Mouse (Mus musculus): Measurements from ENCODE around the gene Ttc21a.

The Ttc21a gene

DNA sequence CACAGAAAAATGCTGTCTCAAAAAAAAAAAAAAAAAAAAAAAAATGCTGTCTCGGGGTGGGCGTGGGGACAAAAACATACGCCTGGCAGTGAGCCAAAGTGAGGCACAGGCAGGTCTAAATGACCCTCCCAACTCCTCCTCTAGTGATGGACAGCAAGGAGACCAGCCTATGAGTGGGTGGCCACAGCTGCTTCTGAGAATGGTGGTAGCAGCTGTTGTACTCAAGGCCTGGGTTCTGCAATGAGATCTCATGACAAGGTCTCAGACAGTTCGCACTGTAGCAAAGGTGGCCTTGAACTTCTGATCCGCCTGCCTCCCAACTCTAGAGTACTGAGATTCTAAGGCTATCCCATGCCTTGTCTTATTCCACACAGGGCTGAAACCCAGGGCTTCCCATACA, 4.0 kb downstream of the Ttc21a start:
- no peak for DNase-seq (ENCODE audit: low read depth, low spot score)

DNA sequence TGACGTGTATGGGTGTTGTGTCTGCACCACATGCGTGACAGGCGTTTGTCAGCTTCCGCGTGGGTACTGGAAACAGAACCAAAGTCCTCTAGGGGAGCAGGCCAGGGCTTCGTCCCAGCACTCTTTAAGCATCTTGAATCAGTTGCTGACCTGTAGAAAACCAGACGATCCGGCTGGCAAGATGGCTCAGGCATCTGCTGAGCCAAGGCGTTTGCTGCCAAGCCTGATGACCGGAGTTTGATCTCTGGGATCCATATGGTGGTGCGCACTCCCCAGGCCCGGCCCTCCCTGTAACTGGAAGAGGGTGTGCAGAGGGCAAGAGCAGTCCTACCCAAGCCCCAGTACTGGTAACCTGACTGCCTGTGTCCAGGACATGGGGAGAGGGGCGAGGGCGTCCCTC, 4.5 kb downstream of the Ttc21a start:
- no peak for DNase-seq (ENCODE audit: low read depth, low spot score)

DNA sequence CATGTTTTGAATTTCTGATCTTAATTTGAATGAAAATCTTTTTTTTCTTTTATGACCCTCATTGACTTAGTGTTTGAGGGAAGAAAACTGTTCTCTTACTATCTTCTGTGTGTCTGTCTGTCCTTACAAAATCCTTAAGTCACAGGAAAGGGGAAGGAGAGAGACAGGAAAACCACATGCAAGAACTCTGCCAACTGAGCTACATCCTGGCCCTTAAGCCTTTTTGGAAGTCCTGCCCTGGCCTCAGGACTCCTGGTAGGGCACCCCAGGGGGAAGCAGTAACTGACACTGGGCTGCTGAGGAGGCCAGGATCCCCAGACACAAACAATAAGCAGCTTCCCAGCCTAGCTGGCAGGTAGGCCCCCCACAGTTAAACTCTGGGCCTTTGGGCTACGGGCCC, 5.9 kb downstream of the Ttc21a start:
- no peak for DNase-seq (ENCODE audit: low read depth, low spot score)

DNA sequence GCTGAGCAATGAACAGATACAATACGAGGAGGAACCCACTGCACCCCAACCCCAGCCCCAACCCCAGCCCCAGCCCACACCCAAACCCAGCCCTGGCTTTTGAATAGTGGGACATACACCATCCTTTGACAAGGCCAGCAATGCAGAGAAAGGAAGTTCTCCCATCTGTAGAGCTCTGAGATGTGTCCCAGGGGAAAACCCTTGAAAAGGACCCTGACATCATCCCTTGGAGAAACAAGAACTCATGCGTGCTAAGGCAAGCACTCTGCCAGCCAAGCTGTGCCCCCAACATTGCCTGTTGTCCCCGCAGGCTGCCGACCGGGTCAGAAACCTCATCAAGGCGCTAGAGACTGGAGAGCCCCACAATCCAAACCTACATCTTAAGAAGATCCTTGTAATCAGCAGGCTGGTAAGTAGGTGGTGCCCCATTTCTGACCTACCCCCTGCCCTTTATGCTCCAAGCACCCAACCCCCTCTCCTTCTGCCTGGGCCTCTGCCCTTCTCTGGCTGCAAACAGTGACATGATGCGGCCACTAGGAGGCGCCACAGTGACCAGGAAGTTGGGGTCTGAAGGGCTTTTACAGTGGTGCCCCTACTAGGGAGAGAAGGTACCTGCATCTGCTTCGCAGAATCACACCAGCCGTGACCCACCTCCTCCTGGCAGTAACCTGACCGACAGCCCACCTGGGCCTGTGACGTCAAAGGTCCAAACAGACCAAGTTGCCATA, 7.9 kb downstream of the Ttc21a start:
- no peak for DNase-seq (ENCODE audit: low read depth, low spot score)

DNA sequence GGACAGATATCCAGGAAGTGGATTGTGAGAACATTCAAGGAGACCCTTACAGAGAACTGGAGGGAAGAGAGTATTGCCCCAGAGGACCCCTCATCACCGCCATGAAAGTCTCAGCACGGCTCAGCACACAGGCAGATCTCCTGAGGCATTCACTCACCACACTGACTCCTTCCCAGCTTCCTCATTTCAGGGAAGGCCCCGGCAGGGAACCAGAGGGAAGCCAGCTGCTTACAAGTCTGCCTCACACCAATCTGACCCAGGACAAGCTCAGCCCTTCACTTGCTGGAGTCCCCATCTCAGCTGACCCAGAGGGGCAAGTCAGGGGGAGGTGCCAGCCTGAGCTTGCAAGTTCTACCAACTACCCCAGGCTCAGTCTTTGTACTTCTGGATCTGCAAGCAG, 11.4 kb downstream of the Ttc21a start:
- DNase-seq (ENCODE audit: low read depth, low spot score): no peak

DNA sequence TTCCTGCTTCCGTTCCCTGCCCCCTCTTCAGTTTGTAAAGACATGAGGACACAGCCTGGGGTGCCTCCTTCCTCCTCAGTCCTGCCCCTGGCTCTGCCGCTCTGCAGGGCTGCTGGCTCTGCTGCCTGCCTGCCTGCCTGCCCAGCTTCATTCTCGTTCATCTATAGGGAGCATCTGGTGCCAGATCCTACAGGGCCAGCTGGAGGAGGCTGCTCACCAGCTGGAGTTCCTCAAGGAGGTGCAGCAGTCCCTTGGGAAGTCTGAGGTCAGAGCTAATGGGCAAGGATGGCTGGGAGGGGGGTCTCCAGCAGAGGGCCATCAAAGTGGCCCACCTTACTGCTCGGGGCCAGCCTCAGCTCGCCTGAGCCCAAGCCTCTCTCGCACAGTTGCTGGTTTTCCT, 13.0 kb downstream of the Ttc21a start:
- DNase-seq (ENCODE audit: low read depth, low spot score): no peak

DNA sequence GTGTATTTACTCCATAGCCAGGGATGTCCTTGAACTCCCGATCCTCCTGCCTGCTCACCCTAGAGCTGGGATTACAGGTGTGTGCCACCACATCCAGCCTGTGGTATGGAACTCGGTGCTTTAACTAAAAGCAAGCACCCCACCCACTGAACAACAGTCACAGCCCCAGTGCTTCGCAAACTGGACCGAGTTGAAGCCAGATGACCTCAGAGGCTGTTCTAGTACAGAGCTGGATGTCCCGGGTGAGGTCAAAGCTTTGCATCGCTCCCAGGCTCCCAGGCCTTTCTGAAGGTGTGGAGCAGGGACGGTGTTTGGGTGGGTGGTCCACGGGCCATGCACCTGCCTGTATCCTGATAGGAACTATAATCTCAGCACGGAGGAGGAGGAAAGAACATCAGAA, 14.0 kb downstream of the Ttc21a start:
- DNase-seq (ENCODE audit: low read depth, low spot score): no peak

DNA sequence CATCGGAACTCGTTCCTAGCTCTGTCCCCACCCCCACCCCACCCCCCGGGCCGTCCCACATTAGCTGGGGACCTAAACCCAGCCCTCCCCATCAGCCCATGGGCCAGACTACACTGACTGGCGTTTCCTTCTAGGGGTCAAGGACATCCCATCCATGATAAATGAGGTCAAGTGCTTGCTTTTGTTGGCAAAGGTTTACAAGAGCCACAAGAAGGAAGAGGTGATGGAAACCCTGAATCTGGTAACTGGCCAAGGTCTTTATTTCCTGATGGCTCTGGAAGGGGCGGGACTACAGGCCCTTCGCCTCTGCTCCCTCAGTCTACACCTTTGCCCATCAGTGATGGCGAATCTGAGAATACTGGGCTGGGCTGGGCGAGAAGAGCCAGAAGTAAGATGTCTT, 21.4 kb downstream of the Ttc21a start:
- no peak for DNase-seq (ENCODE audit: low read depth, low spot score)

DNA sequence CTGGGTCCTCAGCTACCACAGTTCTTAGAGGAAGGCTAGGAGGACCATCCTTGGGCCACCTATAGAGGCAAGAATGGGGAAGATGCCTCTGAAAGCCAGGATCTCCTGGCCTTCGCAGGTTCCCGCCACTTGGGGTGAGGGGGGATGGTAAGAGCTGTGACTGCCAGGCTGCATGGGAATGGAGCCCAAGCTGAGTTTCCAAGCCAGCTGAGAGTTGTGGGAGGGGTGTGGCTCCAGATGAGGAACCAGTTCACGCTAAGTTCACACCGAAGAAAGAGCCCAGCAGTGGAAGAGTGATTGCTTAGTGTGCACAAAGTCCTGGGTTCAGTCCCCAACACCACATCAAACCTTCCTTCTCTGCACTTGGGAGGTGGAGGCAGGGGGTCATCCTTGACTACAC, 24.8 kb downstream of the Ttc21a start:
- DNase-seq (ENCODE audit: low read depth, low spot score): no peak

DNA sequence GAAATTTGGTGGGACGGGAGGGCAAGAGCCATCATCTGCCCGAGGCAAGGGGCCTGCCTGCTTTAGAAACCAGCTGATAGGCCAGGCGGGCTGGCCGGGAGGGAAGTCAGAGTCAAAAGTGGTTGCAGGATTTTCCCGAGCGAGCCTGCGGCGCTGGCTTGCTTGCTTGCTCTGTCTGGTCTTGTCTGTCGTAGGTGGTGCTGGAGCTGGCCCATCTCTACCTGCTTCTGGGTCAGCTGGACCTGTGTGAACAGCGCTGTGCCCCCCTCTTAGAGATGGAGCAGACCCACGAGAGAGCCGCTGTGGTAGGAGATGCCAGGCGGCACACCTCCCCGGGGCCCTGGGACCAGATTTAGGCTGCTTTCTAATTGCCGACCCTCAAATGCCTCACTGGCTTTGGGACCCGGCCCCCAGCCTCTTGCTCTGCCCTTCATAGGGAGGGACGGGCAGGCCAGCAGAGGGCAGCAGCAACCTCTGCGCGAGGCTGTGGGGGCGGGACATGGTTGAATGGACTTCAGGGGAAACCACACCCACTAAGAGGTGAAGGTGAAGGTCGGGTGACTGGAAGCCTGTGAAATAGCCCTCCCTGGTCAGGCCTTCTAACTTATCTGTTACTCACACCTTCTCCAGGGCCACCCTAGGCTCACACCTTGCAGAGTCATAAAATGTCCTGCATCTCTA, 25.7 kb downstream of the Ttc21a start:
- DNase-seq (ENCODE audit: low read depth, low spot score): no peak

DNA sequence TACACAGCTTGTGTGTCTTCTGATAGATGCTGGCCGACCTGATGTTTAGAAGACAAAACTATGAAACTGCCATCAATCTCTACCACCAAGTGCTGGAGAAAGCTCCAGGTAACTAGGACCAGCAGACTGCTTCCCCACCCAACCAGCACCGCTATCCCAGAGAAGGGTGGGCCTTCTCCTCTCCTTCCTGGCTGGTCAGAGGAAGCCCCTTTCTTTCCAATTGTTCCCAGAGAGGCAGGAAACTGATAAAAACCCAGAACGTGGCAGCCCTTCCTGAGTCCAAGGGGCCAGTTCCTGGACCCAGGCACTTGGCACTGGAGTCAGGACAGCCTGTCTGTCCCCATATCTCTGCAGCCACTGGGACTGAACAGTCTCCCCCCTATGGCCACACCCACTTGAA, 26.8 kb downstream of the Ttc21a start:
- DNase-seq (ENCODE audit: low read depth, low spot score): no peak

DNA sequence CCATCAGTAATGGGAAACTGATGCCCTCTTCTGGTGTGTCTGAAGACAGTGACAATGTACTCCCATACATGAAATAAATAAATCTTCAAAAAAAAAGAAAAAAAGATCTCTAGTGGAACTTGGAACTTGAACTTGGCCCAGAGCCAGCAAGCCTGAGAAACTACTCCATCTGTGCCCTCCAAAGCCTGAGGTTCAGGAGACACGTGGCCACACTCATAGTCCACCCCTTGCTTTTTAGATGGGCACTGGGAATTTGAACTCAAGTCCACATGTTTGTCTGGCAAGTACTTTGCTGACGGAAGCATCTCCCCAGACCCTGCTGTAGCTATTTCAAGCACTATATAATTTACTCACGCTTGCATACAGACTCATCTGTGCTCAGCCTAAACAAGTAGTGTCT, 27.8 kb downstream of the Ttc21a start:
- DNase-seq (ENCODE audit: low read depth, low spot score): no peak

DNA sequence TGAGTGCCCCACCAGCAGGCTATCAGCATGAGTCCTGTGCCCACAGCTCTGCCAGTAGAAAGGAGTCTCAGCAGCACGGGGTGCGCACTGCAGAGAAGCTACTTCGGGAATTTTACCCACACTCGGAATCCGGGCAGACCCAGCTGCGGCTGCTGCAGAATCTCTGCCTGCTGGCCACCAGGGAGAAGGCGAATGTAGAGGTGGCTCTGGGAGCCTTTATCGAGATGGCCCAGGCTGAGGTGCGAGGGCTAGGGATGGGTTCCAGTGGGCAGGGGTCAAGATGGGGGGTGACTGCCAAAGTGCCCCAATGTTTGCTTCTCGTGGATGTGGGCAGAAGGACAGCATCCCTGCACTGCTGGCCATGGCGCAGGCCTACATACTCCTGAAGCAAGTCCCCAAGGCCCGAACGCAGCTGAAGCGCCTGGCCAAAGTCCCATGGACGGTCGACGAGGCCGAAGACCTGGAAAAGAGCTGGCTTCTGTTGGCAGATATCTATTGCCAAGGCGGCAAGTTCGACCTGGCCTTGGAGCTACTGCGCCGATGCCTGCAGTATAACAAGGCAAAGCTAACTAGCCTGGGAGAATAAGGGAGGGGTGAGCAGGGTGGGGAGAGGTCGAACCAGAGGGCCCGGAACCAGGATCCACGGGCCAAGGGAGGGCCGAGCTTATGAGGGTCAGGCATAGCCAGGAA, 29.0 kb downstream of the Ttc21a start:
- DNase-seq (ENCODE audit: low read depth, low spot score): no peak

DNA sequence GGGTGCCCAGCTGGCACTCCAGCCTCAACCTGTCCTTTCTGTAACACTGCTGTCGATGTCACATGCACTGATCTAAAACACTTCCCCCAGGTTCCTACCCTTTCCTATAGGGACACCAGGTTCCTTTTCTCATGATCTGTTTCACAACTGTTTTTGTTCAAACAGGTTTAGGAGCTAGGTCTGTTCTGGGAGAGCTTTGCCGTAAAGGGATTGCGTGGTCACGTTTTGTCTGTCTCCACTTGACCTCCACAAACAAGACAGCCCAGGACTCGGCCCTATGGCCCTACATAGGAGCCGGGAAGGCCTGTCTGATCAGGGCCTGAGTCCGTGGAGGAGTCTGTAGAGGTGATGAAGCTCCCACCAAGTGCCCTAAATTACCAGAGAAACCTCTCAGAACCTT, 32.4 kb downstream of the Ttc21a start:
- no peak for DNase-seq (ENCODE audit: low read depth, low spot score)

DNA sequence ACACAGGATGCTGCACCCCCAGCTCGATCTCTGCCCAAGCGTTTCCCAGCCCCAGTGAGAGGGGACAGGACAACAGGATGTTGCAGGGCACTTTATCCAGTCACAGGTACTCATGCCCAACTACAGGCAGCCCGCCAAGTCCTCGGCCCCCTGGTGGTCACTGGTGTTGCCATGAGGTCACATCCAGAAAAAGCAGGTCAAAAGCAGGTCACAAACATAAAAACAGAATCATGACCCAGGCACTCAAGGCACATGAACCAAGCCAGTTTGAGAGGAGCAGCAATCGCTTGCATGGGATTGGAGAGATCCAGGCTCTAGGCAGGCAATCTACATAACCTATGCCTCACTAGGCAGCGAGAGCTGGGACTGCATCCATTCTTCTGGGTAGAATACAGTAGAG, 32.8 kb downstream of the Ttc21a start:
- DNase-seq (ENCODE audit: low read depth, low spot score): no peak

DNA sequence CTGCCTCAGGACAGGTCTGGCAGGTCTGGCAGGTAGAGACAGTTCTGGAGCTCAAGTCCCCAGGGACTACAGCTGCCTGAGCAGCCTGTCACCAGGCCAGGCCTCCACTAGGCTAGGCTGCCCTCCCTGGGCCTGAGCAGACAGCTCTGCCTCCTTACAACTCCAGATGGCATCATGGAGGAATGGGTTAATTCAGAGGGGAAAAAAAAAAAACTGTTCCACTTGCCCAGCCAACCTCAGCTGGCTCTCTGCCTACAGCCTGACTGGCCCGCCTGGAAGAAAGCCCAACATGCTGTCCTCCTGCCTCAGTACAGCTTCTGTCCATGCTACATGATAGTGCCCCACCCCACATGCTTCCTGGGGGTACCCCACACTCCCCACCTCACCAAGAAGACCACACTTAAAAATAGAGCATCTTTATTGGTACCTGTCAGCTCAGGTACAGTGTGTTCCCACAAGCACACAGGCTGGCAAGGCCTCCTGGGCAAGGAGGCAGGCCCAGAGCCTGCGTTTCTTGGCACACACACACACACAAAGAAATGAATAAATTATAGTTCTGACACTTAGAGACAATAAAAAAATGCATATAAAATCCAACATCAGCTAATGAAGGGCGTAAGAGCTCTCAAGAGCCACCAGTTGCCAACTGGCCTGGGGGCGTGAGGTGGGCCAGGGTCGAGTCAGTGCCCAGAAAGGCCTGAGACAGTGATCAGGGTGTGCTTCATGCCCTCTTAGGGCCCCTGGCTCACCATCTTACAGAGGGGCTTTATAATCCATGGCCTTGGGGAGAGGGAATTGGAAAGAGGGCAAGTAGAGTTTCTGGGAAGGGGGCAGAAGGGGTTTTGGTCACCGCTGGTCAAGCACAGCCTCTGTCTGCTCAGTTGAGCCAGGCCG, 33.6 kb downstream of the Ttc21a start:
- DNase-seq (ENCODE audit: low read depth, low spot score): no peak

DNA sequence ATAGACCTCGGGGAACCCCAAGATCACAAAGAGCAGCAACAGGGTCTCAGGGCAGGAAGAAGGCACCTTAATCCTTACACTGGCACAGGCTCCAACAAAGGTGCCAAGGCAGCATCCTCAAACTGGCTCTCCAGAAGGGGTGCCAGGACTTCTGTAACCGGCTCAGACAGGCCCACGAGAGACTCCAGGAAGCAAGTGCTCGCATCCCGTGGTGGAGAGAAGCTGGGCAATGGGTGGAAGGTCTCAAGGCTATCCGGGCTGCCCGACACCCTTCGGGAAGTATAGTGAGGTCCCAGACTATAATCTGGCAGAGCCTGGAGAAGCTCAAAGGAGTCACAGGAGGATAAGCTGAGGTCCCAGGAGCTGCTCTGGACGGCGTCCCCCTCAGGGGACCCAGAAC, 34.8 kb downstream of the Ttc21a start:
- DNase-seq (ENCODE audit: low read depth, low spot score): no peak

DNA sequence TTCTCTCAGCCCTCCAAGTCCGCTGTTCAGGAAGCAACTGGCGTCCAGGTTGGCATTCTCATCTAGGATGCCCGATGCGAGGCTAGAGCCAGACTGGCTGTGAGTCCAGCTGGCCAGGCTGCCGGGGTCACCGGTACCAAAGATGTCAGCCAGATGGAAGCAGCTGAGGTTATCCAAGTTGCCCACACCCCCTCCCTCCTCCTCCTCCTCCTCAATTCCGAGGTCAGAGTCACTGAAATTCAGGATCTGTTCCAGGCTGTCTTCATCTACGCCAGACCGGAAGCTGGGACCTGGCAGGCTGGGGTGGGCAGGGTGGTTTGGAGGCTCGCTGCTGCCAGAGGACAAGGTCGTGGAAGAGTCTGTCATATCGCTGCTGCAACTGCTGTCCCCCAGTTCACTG, 35.2 kb downstream of the Ttc21a start:
- no peak for DNase-seq (ENCODE audit: low read depth, low spot score)

DNA sequence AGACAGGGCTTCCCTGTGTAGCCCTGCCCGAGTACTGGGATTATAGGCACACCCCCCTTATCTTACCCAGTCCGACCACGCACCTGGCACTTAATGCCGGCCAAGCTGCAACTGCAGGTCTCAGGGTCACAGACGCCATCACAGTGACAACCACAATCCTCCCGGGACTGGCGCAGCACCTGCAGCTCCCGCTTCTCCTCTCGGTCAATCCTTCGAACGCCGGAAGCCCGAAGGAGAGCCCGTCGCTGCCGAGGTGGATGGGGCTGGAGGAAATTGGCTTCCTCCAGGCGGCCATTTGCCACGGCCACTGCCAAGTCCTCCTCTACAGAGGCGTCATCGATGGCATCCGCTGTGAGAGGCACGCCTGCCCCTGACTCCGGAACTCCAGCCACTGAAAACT, 35.9 kb downstream of the Ttc21a start:
- no peak for DNase-seq (ENCODE audit: low read depth, low spot score)

DNA sequence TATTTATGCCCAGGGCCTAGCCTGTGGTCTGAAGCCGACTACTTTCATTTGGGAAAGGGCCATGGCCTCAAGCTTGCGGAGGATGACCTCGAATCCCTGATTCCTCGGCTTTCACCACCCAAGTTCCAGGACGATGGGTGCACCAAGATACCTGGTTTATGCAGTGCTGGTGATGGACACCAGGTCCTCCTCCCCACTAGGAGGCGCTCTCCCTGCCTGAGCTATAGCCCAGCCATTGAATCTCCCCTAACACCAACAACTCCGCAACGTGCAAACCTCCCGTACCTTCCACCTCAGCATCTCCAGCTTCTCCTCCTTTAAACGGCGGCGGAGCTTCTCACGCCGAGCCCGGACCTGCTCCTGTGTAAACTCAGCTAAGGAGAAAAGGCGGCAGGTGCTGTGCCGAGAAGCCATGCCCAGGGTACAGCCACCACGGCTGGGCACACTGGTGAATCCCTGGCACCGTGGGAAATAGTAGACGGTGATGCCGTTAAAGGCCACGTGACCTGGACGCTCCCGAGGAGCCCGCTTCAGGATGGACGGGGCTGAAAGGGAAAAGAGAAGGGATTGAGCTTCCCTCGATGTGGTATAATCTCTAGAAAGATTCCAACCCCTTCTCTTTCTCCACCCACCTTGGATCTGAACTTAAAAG, 36.6 kb downstream of the Ttc21a start:
- no peak for DNase-seq (ENCODE audit: low read depth, low spot score)

DNA sequence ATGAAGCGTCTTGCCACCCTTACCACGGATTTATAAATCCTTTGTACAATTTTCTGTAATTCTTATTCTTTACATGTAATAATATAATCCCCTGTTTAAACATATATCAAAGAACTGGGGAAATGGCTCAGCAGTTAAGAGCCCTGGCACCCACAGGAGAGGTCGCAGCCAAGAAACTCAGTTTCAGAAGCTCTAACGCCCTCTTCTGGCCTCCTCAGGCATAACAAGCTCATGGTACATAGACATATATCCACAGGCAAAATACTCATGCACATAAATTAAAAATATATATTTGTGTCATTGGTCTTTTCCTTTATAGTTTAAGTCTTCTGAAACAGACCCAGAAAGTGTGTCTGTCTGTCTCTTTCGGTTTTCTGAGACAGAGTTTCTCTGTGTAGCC, 37.2 kb downstream of the Ttc21a start:
- DNase-seq (ENCODE audit: low read depth, low spot score): no peak

DNA sequence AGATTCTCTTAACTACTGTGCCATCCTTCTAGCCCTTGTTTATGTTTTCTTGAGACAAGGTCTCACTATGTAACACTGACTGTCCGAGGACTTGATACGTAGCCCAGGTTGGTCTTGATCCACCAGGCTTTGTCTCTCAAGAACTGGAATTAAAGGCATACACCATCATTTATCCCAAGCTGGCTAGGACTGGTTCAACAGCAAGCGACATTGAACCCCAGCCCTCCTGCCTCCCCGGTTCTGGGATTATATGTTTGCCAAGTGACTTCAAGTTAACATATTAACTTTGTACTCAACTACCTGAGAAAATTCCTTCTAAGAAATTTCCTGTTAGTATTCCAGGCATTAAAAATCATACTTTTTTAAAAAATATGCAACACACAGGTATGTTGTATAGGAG, 37.9 kb downstream of the Ttc21a start:
- no peak for DNase-seq (ENCODE audit: low read depth, low spot score)

Data from telencephalon, adult 2 months (tissue).